Mouse (Mus musculus): ENCODE results near the gene Clk1.

Clk1 gene

DNA sequence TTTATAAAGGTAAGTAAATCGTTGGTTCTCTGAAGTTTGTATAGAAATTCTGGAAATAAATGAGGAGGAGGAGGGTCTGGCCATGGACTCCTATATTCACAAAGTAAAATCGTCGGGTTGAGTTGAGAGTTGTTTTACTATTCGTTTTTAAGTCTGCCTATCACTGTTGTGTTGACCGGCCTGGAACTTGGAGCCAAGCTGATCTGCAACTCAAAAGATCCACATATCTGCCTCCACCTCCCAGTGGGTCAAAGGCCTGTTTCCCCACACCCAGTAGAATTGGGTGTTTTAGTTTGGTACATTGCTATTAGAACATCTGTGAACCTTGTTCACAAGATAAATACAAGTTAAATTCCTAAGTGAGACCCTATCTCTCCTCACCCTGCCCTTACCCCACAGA lies 20.1 kb downstream of the Clk1 start:
- peak; percentile 55 for DNase-seq

DNA sequence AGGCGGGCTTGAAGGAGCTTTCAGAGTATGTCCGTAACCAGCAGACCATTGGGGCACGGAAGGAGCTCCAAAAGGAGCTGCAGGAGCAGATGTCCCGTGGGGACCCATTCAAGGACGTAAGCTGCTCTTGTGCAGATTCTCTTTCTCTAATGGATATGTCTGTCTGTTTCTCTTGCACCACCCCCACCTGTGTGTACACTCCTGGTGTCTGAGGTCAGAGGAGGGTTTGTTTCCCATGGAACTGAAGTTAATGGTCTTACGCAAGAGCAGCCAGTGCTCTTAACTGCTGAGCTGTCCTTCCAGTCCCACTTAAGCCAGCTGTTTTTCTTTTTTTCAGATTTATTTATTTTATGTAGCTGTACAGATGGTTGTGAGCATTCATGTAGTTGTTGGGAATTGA lies 22.5 kb downstream of the Clk1 start:
- peak; percentile 51 for DNase-seq

DNA sequence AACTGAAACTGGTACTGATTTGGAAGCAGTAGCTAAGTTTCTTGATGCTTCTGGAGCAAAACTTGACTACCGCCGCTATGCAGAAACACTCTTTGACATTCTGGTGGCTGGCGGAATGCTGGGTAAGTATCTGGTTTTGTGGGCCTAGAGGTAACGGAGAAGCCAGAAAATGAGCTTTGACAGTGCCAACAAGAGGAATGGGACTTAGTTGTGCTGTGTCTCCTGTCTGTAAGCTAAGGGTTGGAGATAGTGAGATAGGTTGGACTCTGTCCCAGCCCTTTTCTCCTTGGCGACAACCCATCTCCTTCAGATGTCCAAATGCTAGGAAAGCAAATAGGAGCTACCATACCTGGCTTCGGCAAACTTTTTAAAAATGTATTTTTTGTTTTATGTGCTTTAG lies 26.1 kb downstream of the Clk1 start:
- DNase-seq, result peak; percentile 54

DNA sequence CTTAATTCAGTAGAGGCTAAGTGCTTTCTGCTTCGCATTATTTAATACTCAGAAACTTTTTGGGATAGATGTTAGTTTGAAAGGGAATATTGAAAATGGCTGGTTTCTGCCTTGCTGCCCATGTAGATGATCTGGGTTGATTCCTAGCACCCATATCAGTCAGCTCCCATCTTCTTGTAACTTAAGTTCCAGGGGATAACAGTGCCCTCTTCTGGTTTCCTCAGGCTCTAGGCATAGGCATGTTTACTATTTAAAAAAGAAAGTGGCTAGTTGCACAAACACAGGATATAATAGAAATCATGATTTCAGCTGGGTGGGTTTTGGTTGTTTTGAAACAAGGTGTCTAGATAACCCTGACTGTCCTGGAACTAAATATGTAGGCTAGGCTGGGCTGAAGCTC lies 27.7 kb downstream of the Clk1 start:
- DNase-seq, result no peak

DNA sequence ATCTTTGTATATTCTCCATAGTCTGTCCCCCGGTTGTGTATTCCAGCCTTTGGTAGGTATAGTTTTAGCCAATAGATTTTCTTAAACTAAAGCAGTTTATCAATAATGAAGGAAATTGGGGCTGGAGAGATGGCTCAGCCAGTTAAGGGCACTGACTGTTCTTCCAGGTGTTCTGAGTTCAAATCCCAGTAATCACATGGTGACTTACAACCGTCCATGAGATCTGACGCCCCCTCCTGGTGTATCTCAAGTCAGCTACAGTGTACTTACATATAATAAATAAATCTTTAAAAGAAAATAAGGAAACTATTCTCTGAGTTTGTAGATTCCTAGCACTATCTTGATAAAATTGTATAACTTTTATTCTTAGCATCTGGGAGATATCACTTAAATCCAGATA lies 28.5 kb downstream of the Clk1 start:
- DNase-seq, result peak; percentile 63

DNA sequence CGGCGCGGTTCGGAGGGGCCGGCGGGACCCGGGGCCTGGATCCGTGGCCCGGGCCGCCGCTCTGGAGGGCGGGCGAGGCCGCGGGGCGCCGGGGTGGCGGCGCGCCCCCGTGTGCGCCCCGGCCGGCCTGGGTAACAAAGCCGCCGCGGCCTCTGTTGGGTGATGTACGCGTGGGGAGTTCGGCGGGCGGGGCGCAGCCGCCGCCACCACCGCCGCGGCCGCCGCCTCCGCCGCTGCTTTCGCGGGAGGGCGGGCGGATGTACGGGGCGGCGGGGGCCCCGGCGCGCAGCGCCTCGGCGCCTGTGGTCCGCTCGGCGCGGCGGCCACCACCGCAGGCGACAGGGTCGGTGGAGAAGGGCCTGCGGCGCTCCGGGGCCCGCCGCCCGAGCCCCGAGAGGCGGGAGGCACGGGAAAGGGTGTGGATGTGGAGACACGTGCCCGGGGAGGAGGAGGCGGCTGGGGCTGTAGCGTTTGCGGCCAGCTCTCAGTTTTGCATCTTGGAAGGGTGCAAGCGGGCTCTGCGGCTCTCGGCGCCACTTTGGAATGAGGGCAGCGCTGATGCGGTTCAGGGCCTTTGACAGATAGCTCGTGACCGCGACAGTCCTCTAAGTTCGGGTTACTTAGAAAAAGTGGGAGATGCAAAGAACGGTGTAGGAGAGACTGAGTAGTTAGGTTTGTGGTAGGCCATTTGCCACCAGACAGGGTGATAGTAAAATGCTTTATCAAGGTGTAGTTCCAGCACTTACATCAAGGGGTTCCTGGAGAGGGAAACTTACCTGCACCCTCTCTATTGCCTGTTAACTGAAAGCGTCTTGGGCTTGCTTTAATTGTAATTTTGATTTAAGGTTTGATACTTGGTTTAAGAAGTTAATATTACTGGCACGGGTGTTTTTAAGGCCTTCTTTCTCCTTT lies 30.3 kb downstream of the Clk1 start:
- DNase-seq, result peak; percentile 96

DNA sequence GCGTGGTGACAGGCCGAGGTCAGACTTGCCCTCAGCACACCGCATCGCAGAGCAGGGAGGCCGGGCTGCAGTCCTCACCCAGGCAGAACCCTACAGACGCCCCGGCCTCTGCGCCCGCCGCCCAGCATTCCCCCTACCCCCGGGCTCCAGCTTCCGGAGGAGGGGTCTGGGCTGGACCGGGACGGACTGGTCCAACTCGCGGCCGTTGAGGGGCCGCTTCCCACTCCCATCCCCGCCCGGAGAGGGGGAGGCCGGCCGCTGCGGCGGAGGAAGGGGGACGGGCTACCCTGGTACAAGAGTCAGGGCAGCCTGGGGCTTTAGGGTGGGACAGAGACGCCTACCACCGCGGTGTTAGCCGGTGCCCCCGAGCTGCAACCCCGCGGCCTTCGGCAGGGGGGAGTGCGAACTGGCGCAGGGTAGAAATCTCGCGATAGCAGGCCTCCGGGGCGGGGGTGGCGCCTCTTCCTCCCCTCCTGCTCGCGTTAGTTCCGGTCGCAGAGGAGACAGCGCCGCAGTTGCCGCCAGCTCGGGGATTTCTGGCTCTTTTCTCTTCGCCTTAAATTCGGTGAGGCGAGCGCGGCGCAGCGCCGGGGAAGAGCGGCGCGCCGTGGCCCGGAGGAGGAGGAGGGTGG lies 31.1 kb downstream of the Clk1 start, which contains the start of gene Bzw1:
Gene Bzw1, plus strand, starts transcription at position 247 of the 632 bp plus-strand sequence.
- peak; percentile 99 for DNase-seq

DNA sequence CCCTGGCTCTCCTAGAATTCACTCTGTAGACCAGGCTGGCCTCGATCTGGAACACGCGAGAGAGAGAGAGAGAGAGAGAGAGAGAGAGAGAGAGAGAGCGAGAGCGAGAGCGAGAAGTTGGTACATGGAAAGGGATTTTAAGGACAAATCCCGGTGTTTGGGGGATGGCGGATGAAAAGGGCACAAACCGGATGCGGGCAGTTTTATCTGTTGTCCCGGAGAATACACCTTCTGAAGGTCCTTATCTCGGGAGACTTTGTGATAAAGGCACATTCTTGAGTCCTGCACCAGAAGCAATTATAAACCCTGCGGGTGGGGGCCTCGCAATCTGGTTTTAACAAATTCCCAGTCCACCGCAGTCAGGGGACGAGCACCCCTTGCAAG lies 31.6 kb downstream of the Clk1 start:
- DNase-seq, result no peak

DNA sequence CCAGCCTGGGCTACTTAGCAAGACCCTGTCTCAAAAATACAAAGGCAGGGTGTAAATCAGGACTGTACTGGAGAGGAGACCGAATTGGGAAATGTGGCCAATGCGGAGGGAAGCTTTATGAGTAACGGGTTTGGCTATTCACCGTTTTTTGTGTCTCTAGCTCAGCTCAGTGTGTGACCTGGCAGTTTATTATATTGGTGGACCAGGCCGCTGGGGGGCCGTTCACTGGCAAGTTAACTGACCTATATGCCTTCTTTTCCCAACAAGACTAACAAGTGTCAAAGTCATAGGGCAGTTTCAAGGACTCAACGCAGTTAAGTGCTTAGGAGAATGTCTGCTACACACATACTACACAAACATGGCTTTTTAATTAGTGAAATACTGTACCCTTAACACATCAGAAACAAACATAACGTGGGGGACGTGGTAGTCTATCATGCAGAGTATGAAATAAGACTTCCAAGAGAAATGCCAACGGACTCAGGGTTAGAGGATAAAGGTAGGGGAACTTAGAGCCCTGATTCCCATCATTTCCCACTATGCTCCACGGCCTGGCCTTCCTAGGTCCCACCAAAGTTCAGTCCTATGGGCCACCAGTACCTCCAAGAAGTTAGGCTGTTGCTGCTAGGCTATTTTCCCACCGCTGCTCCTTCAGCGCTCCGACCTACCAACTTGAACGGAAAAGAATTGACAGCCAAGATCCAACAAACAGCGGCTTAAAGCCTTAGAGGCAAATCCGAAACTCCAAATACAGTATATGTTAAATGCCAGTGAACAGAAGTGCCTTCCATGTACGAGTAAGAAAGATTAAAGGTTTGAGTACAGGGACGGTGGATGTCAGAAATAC lies 32.2 kb downstream of the Clk1 start:
- peak; percentile 85 for DNase-seq

DNA sequence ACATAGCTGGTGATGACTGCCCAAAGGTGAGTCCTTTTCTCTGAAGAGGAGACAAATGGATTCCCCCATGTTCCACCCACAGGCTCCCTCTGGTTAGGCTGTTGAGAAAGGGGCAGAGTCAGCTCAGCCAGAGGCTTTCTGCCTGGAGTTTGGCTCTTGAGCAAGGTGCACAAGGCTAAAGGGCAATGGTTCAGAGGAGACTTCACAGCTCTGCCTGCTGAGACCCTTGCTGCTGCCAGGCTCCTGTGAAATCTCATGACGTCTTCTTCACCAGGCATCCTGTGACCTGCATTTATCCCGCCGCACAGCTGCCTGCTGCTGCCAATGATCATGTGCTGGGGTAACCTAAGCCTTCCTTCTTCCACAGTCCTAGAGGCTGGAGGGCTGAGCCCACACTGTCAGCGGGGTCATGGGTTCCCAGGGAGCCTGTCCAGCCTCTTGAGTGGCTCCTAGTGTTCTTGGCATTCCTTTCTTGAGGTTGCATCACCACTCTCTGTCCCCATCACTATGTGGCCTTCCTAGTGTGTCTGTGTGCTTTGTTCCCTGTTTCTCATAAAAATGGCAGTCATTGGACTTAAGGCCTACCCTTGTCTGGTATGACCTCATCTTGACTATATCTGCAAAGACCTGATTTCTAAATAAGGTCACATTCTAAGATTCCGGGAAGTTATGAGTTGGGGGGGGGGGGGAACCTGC lies 41.1 kb downstream of the Clk1 start:
- DNase-seq, result peak; percentile 89

DNA sequence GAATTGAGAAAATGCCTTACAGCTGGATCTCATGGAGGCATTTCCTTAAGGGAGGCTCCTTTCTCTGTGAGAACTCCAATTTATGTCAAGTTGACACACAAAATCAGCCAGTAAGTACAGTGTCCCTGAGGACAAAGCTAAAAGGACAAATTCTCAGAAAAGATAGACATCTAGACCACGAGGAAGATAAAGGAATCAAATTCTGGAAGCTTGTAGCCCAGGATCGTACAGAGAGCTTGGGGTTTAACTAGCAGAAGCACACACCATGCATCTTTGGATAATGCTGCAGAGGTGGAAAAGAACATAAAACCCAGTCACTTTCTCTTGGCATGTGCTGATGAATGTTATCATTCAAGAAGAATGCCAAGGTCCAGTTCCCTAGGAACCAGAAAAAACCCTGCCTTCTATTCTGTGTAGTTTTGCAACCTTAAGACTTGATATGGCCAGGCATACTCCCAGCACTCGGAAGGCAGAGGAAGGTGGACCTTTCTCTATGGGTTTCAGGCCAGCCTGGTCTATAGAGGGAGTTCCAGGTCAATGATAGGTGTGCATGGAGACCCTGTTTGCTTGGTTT lies 48.2 kb downstream of the Clk1 start:
- peak; percentile 18 for DNase-seq

DNA sequence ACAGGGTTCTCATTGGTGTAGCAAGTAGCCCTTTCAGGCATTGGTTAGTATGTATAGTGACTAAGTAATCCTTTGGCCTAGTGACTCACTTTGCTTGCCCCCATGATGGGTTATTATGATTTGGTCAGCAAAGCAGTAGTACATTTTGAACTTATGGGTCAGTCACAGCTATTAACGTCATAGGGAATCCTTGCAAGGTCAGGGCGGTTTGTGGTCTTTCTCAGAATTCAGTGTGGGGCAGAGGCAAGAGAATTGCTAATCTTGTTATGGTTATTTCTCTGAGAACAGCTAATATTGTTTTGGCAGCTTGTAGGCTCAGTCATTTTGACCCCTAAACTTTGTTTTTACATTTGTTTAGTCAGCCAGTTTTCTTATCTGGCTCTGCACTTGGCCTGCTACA lies 49.6 kb downstream of the Clk1 start:
- peak; percentile 29 for DNase-seq

DNA sequence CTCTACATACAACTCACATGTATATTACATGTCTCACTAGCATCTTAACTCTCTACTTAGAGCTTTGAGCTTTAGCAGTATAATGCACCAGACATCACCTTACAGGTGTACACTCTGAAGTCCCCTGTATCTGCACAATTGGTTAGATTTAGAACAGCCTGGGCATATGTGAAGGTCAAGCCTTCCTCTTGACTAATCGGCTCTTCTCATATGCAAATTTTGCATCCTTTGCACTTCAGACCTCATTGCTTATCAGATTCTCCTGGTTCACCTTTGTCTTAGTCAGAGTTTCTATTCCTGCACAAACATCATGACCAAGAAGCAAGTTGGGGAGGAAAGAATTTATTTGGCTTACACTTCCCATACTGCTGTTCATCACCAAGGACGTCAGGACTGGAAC lies 54.1 kb downstream of the Clk1 start:
- DNase-seq, result no peak

DNA sequence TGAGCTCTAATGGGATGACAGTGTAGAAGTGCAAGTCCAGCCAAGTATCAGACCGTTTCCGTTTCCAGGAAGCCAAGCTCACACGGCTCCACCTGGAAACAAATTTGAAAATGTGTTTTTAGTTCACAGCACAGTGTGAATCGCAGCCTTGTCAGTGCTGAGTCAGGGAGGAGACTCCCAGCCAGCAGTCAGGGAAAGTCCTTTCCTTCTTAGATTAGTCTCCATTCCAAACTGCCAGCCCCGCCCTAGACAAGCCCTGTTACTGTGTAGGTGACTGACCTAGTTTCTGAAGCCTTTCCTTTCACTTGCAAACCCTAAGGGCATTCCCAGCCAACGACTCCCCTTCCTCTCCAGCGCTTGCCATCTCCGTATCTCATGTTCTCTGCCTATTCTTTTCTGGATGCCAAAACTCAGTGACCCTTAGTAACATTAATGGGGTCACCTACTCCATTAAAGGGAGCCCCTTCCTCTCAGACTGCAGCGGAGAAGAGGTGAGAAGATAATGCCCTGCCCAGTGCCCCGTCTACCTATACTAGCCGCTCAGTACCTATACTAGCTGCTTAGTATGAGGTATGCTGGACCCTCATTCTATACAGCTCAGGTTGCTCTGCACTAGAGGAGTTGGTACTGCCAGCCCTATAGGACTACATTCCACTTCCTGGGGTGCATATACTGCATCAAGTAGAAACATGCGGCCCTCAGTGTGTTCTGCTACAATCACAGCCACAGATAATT lies 57.0 kb downstream of the Clk1 start:
- peak; percentile 78 for DNase-seq

DNA sequence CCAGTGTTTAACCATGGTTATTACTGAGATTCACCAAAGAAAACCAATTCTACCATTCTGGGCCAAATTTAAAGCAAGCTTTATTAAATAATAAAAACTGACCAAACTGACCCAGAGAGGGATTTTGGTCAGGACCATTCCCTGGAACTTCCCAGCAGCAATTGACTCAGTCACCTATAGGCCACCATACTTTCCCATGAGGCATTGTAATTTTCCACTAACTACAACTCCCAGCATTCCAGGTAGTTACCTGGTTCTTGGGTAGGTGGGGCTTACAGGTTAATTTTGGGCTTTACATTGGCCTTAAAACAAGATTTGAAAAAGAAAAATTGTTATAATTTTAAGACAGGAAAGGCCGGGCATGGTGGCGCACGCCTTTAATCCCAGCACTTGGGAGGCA lies 58.0 kb downstream of the Clk1 start:
- peak; percentile 33 for DNase-seq

DNA sequence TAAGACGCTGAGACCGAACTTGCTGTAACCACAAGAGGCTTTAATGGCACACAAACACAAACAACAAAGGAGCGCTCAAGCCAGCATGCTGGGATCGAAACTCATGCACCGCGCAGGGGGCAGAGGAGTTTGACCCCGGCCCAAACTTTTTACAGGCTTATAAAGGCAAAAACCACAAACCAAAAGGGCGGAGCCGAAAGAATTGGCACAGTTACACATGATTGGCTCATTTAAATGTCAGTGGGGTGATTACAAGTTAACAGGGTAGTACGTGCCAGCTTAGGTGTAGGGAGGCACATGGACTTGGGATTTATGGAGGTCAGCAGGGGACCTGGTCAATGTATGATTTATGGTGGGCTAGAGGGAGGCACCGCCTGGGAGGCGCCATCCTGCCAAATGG lies 59.3 kb downstream of the Clk1 start:
- DNase-seq, result peak; percentile 71

DNA sequence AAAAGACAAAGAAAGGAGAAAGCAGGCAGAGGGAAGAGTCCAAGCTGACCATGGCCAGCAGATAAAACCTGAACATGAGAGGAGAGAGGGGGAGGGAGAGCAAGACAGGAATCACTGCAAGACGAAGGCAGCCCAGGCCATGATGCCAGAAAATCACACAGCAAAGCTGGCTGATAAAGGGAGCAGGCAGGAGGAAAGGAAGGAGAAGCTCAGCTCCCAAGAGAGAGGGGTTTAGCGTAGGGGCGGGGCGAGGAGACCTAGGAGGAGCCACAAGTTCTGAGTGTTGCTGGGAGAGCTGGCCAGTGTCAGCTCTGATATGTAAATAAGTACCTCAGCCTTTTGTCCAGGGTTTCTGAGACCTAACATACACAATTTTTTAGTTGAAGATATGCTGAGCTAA lies 61.6 kb downstream of the Clk1 start:
- DNase-seq, result peak; percentile 74

Data from heart, adult 11 months (tissue).